27 mouse cellular contexts compared by ENCODE assay signal in genomic region chr2:179941696-179942095, GRCm38 (mm10).
"Had no signal": no experiment of that assay in that cellular context is flagged by ENCODE, and none has a peak within 500 bp of the region (broad histone marks: within the 10 kb centered on the region; RNA-seq: fewer than 3 reads in every experiment).

No protein-coding gene starts in this region.

- H3K36me3 ChIP-seq: heart, embryonic 12.5 days; hindbrain, embryonic 13.5 days; hindbrain, embryonic 15.5 days; intestine, embryonic 15.5 days; limb, embryonic 10.5 days had no signal

- H3K27me3 ChIP-seq: heart, embryonic 12.5 days; hindbrain, embryonic 13.5 days; hindbrain, embryonic 15.5 days; intestine, embryonic 15.5 days; limb, embryonic 12.5 days; liver, embryonic 13.5 days; liver, embryonic 15.5 days had no signal

- H3K9me3 ChIP-seq: heart, embryonic 10.5 days; heart, embryonic 12.5 days; hindbrain, embryonic 10.5 days; hindbrain, embryonic 13.5 days; hindbrain, embryonic 15.5 days; intestine, embryonic 15.5 days; limb, embryonic 10.5 days; limb, embryonic 12.5 days; liver, embryonic 13.5 days; liver, embryonic 15.5 days had no signal

- ATAC-seq: inflammation-experienced regulatory T-cells, adult 6 months; intestine, embryonic 15.5 days; intestine, postnatal 0 days; liver, postnatal 0 days had no signal

- H3K4me2 ChIP-seq: heart, embryonic 12.5 days; hindbrain, embryonic 13.5 days; hindbrain, embryonic 15.5 days; intestine, embryonic 15.5 days; limb, embryonic 12.5 days; liver, embryonic 11.5 days; liver, embryonic 13.5 days; liver, embryonic 15.5 days had no signal

- DNase-seq: gastrocnemius, postnatal 14 days; gastrocnemius, postnatal 36 days; heart, adult 18-20 months; heart, postnatal 10 days; heart, postnatal 4 days; kidney, adult 18-20 months; kidney, adult 8-10 months; kidney, postnatal 10 days; kidney, postnatal 25 days; kidney, postnatal 4 days; liver; liver, embryonic 13.5 days; liver, postnatal 0 days had no signal

- H3K27ac ChIP-seq: heart, embryonic 10.5 days; hindbrain, embryonic 10.5 days; hindbrain, embryonic 13.5 days; hindbrain, embryonic 15.5 days; intestine, embryonic 15.5 days; layer of hippocampus, adult 2 months; left cerebral cortex, adult 2 months; limb, embryonic 10.5 days; limb, embryonic 12.5 days; liver, embryonic 13.5 days; liver, embryonic 15.5 days had no signal

- H3K4me3 ChIP-seq: heart, embryonic 10.5 days; heart, embryonic 12.5 days; hindbrain, embryonic 10.5 days; hindbrain, embryonic 13.5 days; hindbrain, embryonic 15.5 days; intestine, embryonic 15.5 days; layer of hippocampus, adult 2 months; left cerebral cortex, adult 2 months; limb, embryonic 10.5 days; limb, embryonic 12.5 days; liver, embryonic 13.5 days; liver, embryonic 15.5 days had no signal

- H3K9ac ChIP-seq: hindbrain, embryonic 13.5 days; hindbrain, embryonic 15.5 days; intestine, embryonic 15.5 days; limb, embryonic 12.5 days; liver, embryonic 13.5 days; liver, embryonic 15.5 days; liver, postnatal 0 days had no signal
